ENCODE assay signal across 8 mouse cellular contexts in genomic region chr11:117407651-117408441, GRCm38 (mm10).
A peak's percentile ranks its signal among the peaks of the same experiment; 100 is the strongest.
DNase-seq lines count a peak whose midpoint lies in the region; ATAC-seq lines count a peak whose summit lies in the region.

No protein-coding gene starts in this region.

- no peaks in the 10 kb centered on the region for H3K9me3 ChIP-seq in limb, embryonic 10.5 days (replicated peaks)
- no peaks in the 10 kb centered on the region for H3K9me3 ChIP-seq in midbrain, embryonic 12.5 days
- no peaks in the 10 kb centered on the region for H3K9me3 ChIP-seq in stomach, embryonic 14.5 days (ENCODE audit: control insufficient read depth, low read depth, low read length)

- peak overlapping the region; percentile 61 for H3K4me2 ChIP-seq in midbrain, embryonic 12.5 days (replicated peaks)
- H3K4me2 ChIP-seq in stomach, embryonic 14.5 days (replicated peaks; ENCODE audit: low read depth, low read length): peak overlapping the region; percentile 43

- peak overlapping the region; percentile 47 for H3K9ac ChIP-seq in midbrain, embryonic 12.5 days (replicated peaks)
- H3K9ac ChIP-seq in stomach, embryonic 14.5 days (replicated peaks; ENCODE audit: low read depth, low read length): no peak overlapping the region

- peak overlapping the region; percentile 47 for H3K4me3 ChIP-seq in limb, embryonic 10.5 days
- peak overlapping the region; percentile 28 for H3K4me3 ChIP-seq in midbrain, embryonic 12.5 days
- peak overlapping the region; percentile 18; the same call in 1 of the 2 replicates for H3K4me3 ChIP-seq in stomach, embryonic 14.5 days (ENCODE audit: low read depth, low read length)

- H3K4me1 ChIP-seq in limb, embryonic 10.5 days: peaks cover 50% of the 10 kb centered on the region
- peaks cover 63% of the 10 kb centered on the region for H3K4me1 ChIP-seq in midbrain, embryonic 12.5 days
- peaks cover 20% of the 10 kb centered on the region for H3K4me1 ChIP-seq in stomach, embryonic 14.5 days (ENCODE audit: control insufficient read depth, insufficient read depth, low read length)

- peak overlapping the region; percentile 74 for H3K27ac ChIP-seq in limb, embryonic 10.5 days
- peak overlapping the region; percentile 99 for H3K27ac ChIP-seq in midbrain, embryonic 12.5 days (replicated peaks)
- H3K27ac ChIP-seq in stomach, embryonic 14.5 days (ENCODE audit: low read length): peak overlapping the region; percentile 39; the same call in 1 of the 2 replicates

- WGBS in limb, embryonic 10.5 days: under 1% methylated on average over 28 of the region's 28 CpGs
- WGBS in midbrain, embryonic 12.5 days: under 1% methylated on average over 28 of the region's 28 CpGs
- WGBS in stomach, embryonic 14.5 days: 1% methylated on average over 28 of the region's 28 CpGs

- DNase-seq in adrenal gland, adult 2 months: peak; percentile 39
- no peak for DNase-seq in adrenal gland, adult 18-20 months (ENCODE audit: low spot score in 2 of 2)
- peak; percentile 57 to 67 for DNase-seq in cerebellum, postnatal 36 days
- peak; percentile 26 for DNase-seq in gastrocnemius, postnatal 25 days
- peak; percentile 35 for DNase-seq in kidney, adult 11 months
- DNase-seq in limb, embryonic 10.5 days (ENCODE audit: low spot score): peak; percentile 78

- no peaks in the 10 kb centered on the region for H3K36me3 ChIP-seq in limb, embryonic 10.5 days
- H3K36me3 ChIP-seq in midbrain, embryonic 12.5 days: no peaks in the 10 kb centered on the region
- H3K36me3 ChIP-seq in stomach, embryonic 14.5 days (ENCODE audit: control insufficient read depth, insufficient read depth, low read length): no peaks in the 10 kb centered on the region

- H3K27me3 ChIP-seq in limb, embryonic 10.5 days (ENCODE audit: low read depth, poor library complexity, severe bottlenecking): peaks cover 92% of the 10 kb centered on the region
- H3K27me3 ChIP-seq in midbrain, embryonic 12.5 days: peaks cover 45% of the 10 kb centered on the region
- H3K27me3 ChIP-seq in stomach, embryonic 14.5 days (ENCODE audit: control insufficient read depth, insufficient read depth, low read length): no peaks in the 10 kb centered on the region

- peak; percentile 89 for ATAC-seq in midbrain, embryonic 12.5 days (ENCODE audit: low FRiP score, low read depth)
- ATAC-seq in stomach, embryonic 14.5 days (ENCODE audit: insufficient number of reproducible peaks, insufficient read depth, low FRiP score, low read depth): peak; percentile 25; the same call in 1 of the 2 replicates

Comparison
In these comparisons a context has a peak if more than half of its experiments do, and no peak if none do; other contexts are left out.
1. DNase-seq: peak in adrenal gland, adult 2 months (single experiment), cerebellum, postnatal 36 days (2 of 2), gastrocnemius, postnatal 25 days (single experiment), kidney, adult 11 months (single experiment) and limb, embryonic 10.5 days (single experiment); none in adrenal gland, adult 18-20 months (0 of 2).
2. H3K27ac ChIP-seq: peak in every context shown above with its lines; median percentile 99 in midbrain, embryonic 12.5 days; 74 in limb, embryonic 10.5 days; 39 in stomach, embryonic 14.5 days.
3. Peak in every context shown above with its lines, with median percentiles within 50 percentile points of each other: H3K4me3 ChIP-seq.